Mouse (Mus musculus) cerebellum, postnatal 25 days (tissue): ENCODE measurements around the gene Tekt4.
A peak's percentile ranks its signal among the peaks of the same experiment; 100 is the strongest.

Source experiments
- DNase-seq, 2 experiments: peaks; one replicate each; pipeline ENCODE4 v3.0.0; 2021; ENCODE audit warnings: mixed read lengths in 2 of 2

The Tekt4 gene

DNA sequence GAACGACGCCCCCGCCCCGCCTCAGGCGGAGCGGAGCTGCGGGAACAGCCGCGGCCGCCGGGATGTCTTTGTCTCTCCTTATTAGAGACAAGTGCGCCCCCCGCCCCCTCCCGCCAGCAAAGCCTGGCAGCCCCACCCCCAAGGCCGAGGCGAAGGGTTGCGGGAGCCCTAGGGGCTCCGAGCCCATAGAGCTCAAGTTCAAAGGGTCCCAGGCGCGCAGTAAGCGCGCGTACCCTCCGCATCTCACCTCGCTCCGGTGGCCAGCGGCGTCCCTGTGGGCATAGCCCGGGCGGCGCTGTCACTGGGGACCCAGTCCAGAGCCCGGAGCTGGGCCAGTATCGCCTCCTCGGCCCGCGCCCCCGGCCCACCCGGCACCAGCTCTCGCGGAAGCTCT is 21.2 kb upstream of the Tekt4 start:
- no peak for DNase-seq

GRCm38 (mm10) chr17:25433617-25434606 is 20.5 kb upstream of the Tekt4 start, which contains the start of gene Cacna1h:
TSS of gene Cacna1h (minus strand) at chr17:25433783.
- peak; percentile 17 to 52 for DNase-seq

- no peak for DNase-seq
Measured at GRCm38 (mm10) chr17:25441417-25441816, 13.0 kb upstream of the Tekt4 start.

DNA sequence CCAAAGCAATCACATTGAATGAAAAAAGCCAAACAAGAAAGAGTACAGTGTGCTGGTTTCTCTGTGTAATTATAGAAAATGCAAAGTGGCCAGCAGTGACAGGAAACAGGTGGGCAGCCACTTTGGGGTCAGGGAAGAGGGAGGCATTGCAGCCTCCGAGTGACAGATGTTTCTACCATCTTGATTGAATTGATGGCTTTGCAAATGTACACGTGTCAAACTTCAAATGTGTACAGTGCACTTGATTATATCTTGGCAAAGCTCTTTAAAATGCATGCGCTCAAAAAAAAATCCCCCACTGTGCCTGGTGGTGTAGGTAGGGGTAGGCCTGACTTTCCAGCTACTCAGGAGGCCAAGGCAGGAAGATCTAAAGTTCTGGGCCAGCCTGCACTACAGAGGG is 11.5 kb upstream of the Tekt4 start:
- no peak for DNase-seq

- no peak for DNase-seq
Measured at GRCm38 (mm10) chr17:25445074-25445473, 9.3 kb upstream of the Tekt4 start.

GRCm38 (mm10) chr17:25445841-25446240 is 8.6 kb upstream of the Tekt4 start:
- no peak for DNase-seq

DNA sequence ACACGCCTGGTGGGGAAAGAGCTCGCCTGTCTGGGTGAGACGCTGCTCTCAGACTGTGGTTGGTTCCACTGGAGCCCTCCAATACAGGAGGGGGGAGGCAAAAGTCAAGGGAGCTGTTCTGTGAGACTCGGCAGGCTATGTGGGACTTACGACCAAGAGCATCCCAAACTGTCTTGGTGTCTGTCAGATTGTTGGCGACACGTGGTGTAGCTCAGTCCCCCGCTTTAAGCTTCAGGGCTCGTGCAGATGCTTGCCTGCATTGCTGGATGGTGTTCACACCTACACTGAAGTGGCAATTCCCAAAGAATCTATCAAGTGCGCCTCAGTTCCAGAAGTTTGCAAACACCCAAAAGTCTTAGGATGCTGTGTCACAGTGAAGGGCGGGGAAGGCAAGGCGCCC is 6.5 kb upstream of the Tekt4 start:
- no peak for DNase-seq

DNA sequence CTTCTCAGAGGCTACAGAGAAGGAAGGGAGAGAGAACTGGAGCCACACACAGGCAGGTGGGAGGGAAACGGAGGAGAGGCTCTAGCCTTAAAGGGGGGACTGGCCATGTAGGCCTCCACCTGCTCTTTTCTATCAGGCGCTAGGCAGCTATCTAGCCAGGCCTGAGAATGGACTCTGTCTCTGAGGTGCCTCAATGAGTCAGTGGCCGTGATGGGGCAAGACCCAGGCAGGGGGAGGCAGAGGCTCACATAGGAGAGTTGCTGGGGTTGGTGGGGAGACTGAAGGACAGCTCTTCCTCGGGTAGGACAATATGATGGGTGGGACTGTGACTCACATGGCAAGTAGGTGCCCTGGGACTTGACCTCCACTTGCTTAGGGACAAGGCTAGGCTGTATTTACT is 4.1 kb upstream of the Tekt4 start:
- no peak for DNase-seq

DNA sequence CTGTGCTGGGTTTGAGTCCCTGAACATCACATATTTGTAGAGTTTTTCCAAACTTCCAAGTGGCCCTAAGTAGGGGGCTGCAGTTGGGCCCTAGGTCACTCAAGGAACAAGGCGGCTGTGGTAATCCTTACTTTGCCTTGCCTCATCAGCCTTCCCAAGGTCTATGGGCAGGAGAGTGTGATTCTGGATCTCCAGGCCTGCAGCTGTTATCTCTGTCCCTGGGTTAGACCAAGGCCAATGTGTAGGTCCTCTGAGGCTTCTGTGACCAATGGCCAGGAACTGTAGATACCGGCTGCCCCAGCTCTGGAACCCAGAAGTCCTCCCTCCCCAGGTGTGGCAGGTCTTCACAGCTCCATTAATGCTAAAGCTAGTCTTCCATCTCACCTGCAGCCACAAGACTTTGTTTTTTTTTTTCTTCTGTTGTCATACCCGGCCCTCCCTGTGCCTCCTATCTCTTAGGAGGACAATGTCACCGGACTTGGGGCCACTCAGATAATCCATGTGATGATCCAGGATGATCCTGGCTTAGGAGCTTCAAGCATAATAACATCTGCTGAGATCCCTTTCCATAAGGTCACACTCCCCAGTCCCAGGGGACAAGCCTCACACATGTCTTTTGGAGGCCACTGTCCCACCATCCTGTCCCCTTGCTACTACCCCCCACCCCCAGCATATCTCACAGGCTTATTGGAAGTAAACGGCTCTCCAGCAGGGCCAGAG is 2.0 kb upstream of the Tekt4 start:
- DNase-seq: no peak

DNA sequence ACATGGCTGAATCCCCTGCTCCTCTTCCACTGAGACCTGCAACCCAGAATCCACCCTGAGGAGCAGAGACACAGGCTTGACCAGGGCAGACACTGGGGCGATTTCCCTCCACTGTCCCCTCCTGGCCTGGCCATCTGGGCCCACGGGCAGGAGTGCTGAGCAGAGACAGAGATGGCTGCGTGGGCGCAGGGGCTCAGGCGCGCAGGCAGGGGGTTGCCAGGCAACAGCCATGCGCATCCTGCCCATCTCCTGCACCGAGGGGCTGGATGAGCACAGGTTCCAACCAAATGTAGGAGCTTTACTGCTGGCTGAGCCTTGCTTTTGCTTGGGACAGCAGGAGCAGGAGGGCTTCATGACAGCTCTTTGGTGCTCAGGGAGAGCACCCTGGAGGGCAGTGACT is 2.1 kb downstream of the Tekt4 start:
- DNase-seq: no peak

DNA sequence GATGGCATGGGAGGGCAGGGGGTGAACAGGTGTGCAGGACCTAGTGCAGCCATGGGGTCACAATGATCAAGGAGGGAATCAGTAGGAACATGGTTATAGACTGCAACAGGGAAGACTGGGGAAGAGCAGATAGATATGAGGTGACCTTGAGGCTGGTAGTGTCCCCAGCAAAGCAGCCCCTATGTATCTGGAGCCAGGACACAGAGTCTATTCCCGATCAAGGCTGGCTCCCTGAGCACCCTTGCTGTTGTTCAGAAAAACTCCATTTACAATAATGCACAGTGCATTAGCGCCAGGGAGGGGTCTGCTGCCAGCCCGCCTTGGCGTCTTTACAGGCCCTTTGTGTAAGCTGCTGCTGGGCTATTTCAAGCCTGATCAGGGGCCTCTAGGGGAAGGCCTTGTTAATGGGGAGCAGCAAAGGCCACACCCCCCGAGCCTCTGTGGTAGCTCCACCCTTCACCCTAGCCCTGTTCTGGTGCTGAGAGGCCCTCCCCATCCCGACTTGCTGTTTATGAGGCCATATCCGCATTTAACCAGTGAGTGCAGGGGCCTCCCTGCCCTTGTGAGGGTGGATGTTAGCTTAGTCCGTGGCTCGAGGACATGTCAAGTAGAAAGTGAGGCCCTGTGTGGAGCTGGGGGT is 7.9 kb downstream of the Tekt4 start:
- DNase-seq: no peak

- DNase-seq: no peak
Measured at GRCm38 (mm10) chr17:25463326-25463945, 9.0 kb downstream of the Tekt4 start.

GRCm38 (mm10) chr17:25464091-25464490 is 9.7 kb downstream of the Tekt4 start:
- no peak for DNase-seq

- DNase-seq: no peak
Measured at GRCm38 (mm10) chr17:25466257-25466656, 11.8 kb downstream of the Tekt4 start.

- no peak for DNase-seq
Measured at GRCm38 (mm10) chr17:25467781-25468180, 13.4 kb downstream of the Tekt4 start.

- no peak for DNase-seq
Measured at GRCm38 (mm10) chr17:25468301-25468700, 13.9 kb downstream of the Tekt4 start.

DNA sequence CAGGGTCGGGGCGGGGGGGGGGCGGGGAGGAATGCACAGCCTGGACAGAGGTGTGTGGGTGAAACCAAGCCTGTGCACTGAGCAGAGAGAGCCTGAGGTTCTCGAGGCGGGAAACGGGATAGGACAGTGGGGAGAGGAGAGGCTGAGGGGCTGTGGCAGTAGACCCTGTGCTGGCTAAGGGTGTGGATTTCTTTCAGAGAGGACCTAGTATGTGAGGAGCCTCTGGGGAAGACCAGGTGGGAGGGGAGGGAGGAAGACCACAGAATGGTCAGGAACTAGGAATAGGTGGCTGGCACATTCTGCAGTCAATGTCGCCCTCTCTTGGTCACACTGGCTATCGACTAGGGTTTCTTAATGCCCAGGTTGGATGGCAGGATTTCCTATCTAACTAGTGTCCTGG is 15.4 kb downstream of the Tekt4 start:
- DNase-seq: peak; percentile 72 to 80

GRCm38 (mm10) chr17:25471418-25471817 is 17.0 kb downstream of the Tekt4 start:
- DNase-seq: peak; percentile 17 to 22

DNA sequence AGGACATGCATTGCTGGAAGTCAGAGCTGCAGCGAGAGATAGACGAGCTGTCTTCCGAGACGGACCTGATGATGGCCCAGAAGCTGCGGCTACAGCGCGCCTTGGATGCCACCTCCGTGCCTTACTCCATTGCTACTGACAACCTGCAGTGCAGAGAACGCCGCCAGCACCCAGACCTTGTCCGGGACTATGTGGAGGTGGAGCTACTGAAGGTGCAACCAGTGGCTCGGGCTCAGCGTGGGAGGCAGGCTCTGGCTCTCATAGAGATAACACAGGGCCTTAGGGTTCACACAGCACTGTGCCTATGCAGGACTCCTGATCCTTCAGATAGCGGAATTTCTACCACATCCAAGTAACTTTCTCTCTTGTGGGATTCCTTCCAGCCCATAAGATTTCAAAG is 17.6 kb downstream of the Tekt4 start:
- DNase-seq: no peak

GRCm38 (mm10) chr17:25474330-25475077 is 20.1 kb downstream of the Tekt4 start:
- DNase-seq: peak; percentile 42 to 68

DNA sequence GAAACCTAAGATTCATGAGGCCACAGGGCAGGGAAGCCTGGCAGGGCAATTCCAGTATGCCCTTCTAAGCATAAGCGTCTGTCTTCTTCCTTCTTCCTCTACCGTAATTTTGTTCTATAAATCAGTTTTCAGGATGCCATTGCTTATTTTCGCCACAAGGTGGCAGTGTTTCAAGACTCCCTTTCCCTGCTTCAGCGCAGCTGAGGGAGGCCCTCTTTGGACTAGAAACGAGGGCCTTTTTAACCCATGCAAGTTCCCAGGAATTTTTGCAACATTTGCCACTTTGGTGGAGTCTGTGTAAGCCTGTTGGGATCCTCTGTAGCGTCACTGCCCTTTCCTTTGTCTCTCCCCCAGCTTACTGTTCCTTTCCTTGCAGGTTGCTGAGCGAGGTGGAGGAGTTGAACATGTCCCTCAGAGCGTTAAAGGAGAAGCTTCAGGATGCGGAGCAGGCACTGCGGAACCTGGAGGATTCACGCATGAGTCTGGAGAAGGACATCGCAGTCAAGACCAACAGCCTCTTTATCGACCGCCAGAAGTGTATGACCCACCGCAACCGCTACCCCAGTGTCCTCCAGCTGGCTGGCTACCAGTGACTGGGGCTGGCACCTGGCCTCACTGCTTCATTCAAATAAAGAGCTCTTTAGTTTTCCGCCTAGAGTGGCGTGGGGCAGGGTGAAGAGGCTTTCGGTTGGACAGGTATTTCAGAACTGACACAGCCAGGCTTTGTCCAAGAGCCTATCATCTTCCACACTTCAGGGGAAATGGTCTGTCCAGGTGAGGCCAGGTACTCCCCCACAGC is 21.7 kb downstream of the Tekt4 start:
- DNase-seq: peak; percentile 53 to 67
